Mouse (Mus musculus) midbrain, embryonic 14.5 days (tissue): ENCODE measurements around the gene Gm3646. TPM values are rescaled to one million over a fixed set of nuclear protein-coding genes. Genes with fewer than 3 reads are reported as not detected.

Source experiments
- ATAC-seq: fragments of 200-750 bp; cut with Nextera tagmentation; 2 replicates; pipeline ENCODE4 v1.8.0; 2017; ENCODE audit warnings: moderate number of reproducible peaks, moderate library complexity; ENCODE audit not compliant: low FRiP score, low TSS enrichment
- DNase-seq: peaks from one replicate; pipeline ENCODE4 v3.0.0-alpha.2; 2015
- H3K27ac ChIP-seq: fragments of 300-500 bp; sonication (generic); replicated peaks from 2 replicates; pipeline ENCODE4 v1.5.1; 2014; ENCODE audit warnings: mild to moderate bottlenecking, low read depth, low read length, moderate library complexity
- H3K27me3 ChIP-seq: fragments of 300-500 bp; sonication (generic); 2 replicates; pipeline ENCODE4 v1.6.1; 2014; ENCODE audit warnings: low read length, control low read depth, mixed read lengths; ENCODE audit not compliant: control insufficient read depth, insufficient read depth
- H3K36me3 ChIP-seq: fragments of 300-500 bp; sonication (generic); 2 replicates; pipeline ENCODE4 v1.6.1; 2014; ENCODE audit warnings: low read length, control low read depth; ENCODE audit not compliant: control insufficient read depth, insufficient read depth
- H3K4me1 ChIP-seq: fragments of 300-500 bp; sonication (generic); 2 replicates; pipeline ENCODE4 v1.6.1; 2014; ENCODE audit warnings: mild to moderate bottlenecking, antibody characterized with exemption, low read length, control low read depth; ENCODE audit not compliant: control insufficient read depth, insufficient read depth
- H3K4me2 ChIP-seq: fragments of 300-500 bp; sonication (generic); 2 replicates; pipeline ENCODE4 v1.6.1; 2014; ENCODE audit warnings: mild to moderate bottlenecking, low read length, moderate library complexity
- H3K4me3 ChIP-seq: fragments of 300-500 bp; sonication (generic); replicated peaks from 2 replicates; pipeline ENCODE4 v1.5.1; 2014; ENCODE audit warnings: low read depth, low read length
- H3K9ac ChIP-seq: fragments of 300-500 bp; sonication (generic); replicated peaks from 2 replicates; pipeline ENCODE4 v1.6.1; 2014; ENCODE audit warnings: mild to moderate bottlenecking, low read length, moderate library complexity
- H3K9me3 ChIP-seq: fragments of 300-500 bp; sonication (generic); 2 replicates; pipeline ENCODE4 v1.6.1; 2016; ENCODE audit warnings: low read length, control low read depth, mixed read lengths; ENCODE audit not compliant: control insufficient read depth
- WGBS: fragments of 180-500 bp; shearing (Covaris S2); extraction: QIAGEN DNeasy Blood & Tissue Kit; methylation state at CpG from one replicate; pipeline ENCODE4 v1.1.7; 2014; 5-methylcytosine and 5-hydroxymethylcytosine counted together
- polyA plus RNA-seq: library from polyadenylated mRNA; unstranded; fragments of >200 nt; fragmentation: Nextera tagmentation; extraction: Ambion mirVana; gene quantifications from 2 replicates; pipeline ENCODE4 v1.2.1, GENCODE M21; 2014

Gm3646 gene
- polyA plus RNA-seq, 1 experiment from 2014 or later = not detected

DNA sequence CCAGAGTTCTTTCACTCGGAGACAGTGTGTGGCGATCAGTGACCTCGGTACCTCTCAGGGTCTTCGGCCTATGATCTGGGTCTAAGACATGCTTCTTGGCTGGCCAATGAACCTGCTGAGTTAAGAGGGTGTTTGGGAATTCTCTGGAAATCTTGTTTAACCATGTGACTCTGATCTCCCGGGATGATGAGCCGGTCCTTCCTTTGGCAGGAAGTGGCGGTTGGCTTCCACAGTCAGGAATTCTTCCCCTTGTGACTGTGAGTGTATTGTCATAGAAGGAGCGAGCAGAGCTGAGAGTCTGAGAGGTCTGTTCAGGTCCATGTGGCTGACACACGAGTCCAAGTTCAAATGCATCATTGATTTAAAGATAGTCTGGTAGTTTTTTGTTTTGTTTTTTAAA, 46.9 kb downstream of the Gm3646 start:
- DNase-seq (no peak), ATAC-seq (no peak)
- no peak overlapping the region for H3K4me2 ChIP-seq
- no peak overlapping the region for H3K9ac ChIP-seq
- H3K36me3 ChIP-seq = no peaks in the 10 kb centered on the region
- H3K27ac ChIP-seq = no peak overlapping the region
- H3K9me3 ChIP-seq = no peaks in the 10 kb centered on the region
- peaks cover 6% of the 10 kb centered on the region; the same call in 1 of the 2 replicates for H3K4me1 ChIP-seq
- 77% methylated on average over 9 of the region's 9 CpGs for WGBS
- no peak overlapping the region for H3K4me3 ChIP-seq
- no peaks in the 10 kb centered on the region for H3K27me3 ChIP-seq

DNA sequence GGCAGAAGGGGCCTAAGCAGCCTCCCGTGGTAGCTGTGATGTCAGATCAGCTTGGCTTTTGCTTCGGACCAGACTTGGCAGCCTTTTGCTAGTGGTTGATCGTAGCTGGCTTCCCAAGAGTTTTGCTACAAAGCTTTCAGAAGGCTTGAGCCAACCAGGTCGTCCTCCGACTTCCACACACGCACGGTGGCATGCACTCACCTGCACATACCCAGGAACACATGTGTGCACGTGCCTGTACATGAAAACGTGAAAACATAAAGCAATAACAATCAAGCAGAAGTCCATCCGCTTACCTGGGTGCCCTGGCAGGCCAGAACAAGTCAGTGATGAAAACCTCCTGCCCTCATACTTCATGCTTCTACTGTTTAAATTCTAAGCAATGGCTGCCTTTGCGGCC, 48.2 kb downstream of the Gm3646 start:
- Histone ChIP-seq H3K27ac (no peak overlapping the region), H3K9me3 (no peaks in the 10 kb centered on the region), H3K4me3 (no peak overlapping the region), H3K9ac (no peak overlapping the region), H3K4me2 (no peak overlapping the region), H3K36me3 (no peaks in the 10 kb centered on the region), H3K4me1 (peaks cover 6% of the 10 kb centered on the region; the same call in 1 of the 2 replicates), H3K27me3 (no peaks in the 10 kb centered on the region)
- WGBS = 87% methylated on average over 11 of the region's 11 CpGs
- DNase-seq (no peak), ATAC-seq (no peak)

DNA sequence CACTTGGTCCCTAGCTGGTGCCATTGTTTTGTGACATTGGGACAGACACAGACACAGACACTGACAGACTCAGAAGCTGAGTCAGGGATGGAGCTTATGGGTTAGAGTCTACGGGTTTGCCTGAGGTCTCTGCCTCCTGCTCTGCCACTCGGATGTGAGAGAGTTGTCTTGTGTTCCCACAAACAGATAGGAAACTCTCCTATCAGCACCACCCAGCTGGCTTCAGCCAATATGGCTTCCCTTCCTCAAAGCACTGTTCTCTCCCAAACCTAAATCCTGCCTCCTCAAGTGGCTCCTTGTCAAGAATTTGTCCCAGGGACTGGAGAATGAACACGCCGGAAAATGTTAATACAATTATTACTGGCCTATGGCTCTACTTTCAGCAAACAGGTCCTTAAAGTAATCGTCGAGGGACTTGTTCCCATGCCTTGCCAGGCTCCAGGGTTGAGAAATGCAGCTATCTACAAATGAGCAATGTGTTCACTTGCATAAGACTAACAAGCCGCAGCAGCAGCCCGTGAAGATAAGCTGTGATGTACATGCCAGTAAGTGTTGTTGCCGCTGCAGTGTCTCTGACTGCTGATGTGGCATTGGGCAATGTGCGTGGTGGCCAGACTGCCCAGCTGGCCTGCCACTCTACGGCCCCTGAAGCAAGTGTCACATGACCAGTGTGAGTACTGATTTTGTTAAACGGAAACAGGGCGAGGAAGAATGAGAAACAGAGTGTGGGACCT, 50.7 kb downstream of the Gm3646 start:
- DNase-seq (no peak), ATAC-seq (no peak)
- 0 out of 2 replicates have a peak, but pooled peaks cover 5% of the 10 kb centered on the region for H3K4me1 ChIP-seq
- H3K27me3 ChIP-seq = no peaks in the 10 kb centered on the region
- no peak overlapping the region for H3K27ac ChIP-seq
- WGBS = 80% methylated on average over 13 of the region's 13 CpGs
- no peak overlapping the region for H3K4me2 ChIP-seq
- H3K9ac ChIP-seq = no peak overlapping the region
- no peaks in the 10 kb centered on the region for H3K36me3 ChIP-seq
- H3K4me3 ChIP-seq = no peak overlapping the region
- no peaks in the 10 kb centered on the region for H3K9me3 ChIP-seq

Other genes with a start within 250 kb of the Gm3646 start
- gene Rnf149, start 227.9 kb downstream of the Gm3646 start, polyA plus RNA-seq = 21.5 and 25.7 TPM in 2 replicates
- gene Creg2, start 153.9 kb downstream of the Gm3646 start, polyA plus RNA-seq = 4.2 and 5.8 TPM in 2 replicates
- gene Rfx8, start 84.3 kb downstream of the Gm3646 start, polyA plus RNA-seq = 0.13 and 0.22 TPM in 2 replicates
- 48.9 and 56.7 TPM in 2 replicates for gene Map4k4, start 95.6 kb upstream of the Gm3646 start, polyA plus RNA-seq